Mouse (Mus musculus): ENCODE results near the gene B4galnt1. TPM values are rescaled to one million over a fixed set of nuclear protein-coding genes. Genes with fewer than 3 reads are reported as not detected.
A peak's percentile ranks its signal among the peaks of the same experiment; 100 is the strongest.

B4galnt1 gene
- polyA plus RNA-seq, 1 experiment from 2014 or later, result 12.3 TPM

GRCm38 (mm10) chr10:127164190-127164589 is 835 bp upstream of the B4galnt1 start:
- Histone ChIP-seq H3K36me3 (no peaks in the 10 kb centered on the region), H3K27ac (no peak overlapping the region), H3K9me3 (no peaks in the 10 kb centered on the region), H3K27me3 (peaks cover 47% of the 10 kb centered on the region), H3K4me3 (no peak overlapping the region), H3K4me1 (peaks cover 25% of the 10 kb centered on the region), H3K9ac (no peak overlapping the region), H3K4me2 (no peak overlapping the region)
- 90% methylated on average over 4 of the region's 4 CpGs for WGBS
- no peak for ATAC-seq (ENCODE audit: insufficient number of reproducible peaks, low FRiP score, low TSS enrichment, low read depth)

DNA sequence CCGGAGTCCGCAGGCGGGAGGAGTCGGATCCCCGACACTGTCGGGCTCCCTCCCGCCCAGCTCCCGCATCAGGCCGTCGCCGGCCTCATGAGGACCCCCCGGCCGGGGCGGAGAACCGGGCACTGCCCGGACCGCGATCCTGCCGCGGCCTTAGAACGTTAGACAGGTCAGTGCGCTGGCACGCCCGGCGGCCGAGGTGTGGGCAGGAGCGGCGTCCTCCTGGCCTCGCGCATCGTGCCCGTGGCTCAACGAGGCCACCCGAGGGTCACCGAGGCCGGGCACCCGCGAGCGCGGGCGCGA is 279 bp downstream of the B4galnt1 start:
- under 1% methylated on average over 42 of the region's 42 CpGs for WGBS
- Histone ChIP-seq H3K9me3 (no peaks in the 10 kb centered on the region), H3K4me1 (peaks cover 31% of the 10 kb centered on the region), H3K36me3 (no peaks in the 10 kb centered on the region), H3K4me3 (peak overlapping the region; percentile 61), H3K27me3 (peaks cover 58% of the 10 kb centered on the region), H3K27ac (no peak overlapping the region), H3K9ac (peak overlapping the region; percentile 65), H3K4me2 (peak overlapping the region; percentile 100)
- peak; percentile 46 for ATAC-seq (ENCODE audit: insufficient number of reproducible peaks, low FRiP score, low TSS enrichment, low read depth)

GRCm38 (mm10) chr10:127165654-127166403 is 804 bp downstream of the B4galnt1 start:
- peak; percentile 42; the same call in 1 of the 2 replicates for ATAC-seq (ENCODE audit: insufficient number of reproducible peaks, low FRiP score, low TSS enrichment, low read depth)
- peak overlapping the region; percentile 100 for H3K4me2 ChIP-seq
- peaks cover 36% of the 10 kb centered on the region for H3K4me1 ChIP-seq
- peak overlapping the region; percentile 61 for H3K4me3 ChIP-seq
- H3K36me3 ChIP-seq, result no peaks in the 10 kb centered on the region
- H3K27me3 ChIP-seq, result peaks cover 64% of the 10 kb centered on the region
- under 1% methylated on average over 56 of the region's 56 CpGs for WGBS
- H3K9ac ChIP-seq, result peak overlapping the region; percentile 65
- H3K27ac ChIP-seq, result no peak overlapping the region
- H3K9me3 ChIP-seq, result no peaks in the 10 kb centered on the region

DNA sequence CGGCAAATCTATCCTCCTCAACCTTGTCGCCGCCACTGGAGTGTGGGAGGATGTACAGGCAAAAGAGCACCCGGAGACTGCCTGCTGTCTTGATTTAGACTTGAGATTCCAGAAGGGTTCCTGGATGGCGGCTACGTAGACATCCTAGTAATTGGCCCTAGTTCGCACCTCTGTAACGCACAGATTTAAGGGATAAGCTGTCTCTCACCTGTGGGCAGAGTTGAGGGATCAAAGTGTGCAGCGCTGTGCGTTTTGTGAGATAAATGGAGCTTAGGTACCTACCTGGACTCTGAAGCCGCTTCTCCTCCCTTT is 1.3 kb downstream of the B4galnt1 start:
- Histone ChIP-seq H3K36me3 (no peaks in the 10 kb centered on the region), H3K4me1 (peaks cover 41% of the 10 kb centered on the region), H3K9me3 (no peaks in the 10 kb centered on the region), H3K9ac (no peak overlapping the region), H3K27ac (no peak overlapping the region), H3K4me2 (peak overlapping the region; percentile 100), H3K4me3 (peak overlapping the region; percentile 61), H3K27me3 (peaks cover 69% of the 10 kb centered on the region)
- no peak for ATAC-seq (ENCODE audit: insufficient number of reproducible peaks, low FRiP score, low TSS enrichment, low read depth)
- WGBS, result 7% methylated on average over 11 of the region's 11 CpGs

- ATAC-seq (ENCODE audit: insufficient number of reproducible peaks, low FRiP score, low TSS enrichment, low read depth), result no peak
- Histone ChIP-seq H3K36me3 (no peaks in the 10 kb centered on the region), H3K4me2 (peak overlapping the region; percentile 100; the same call in 1 of the 2 replicates), H3K4me1 (peaks cover 45% of the 10 kb centered on the region), H3K27ac (no peak overlapping the region), H3K9me3 (no peaks in the 10 kb centered on the region), H3K9ac (no peak overlapping the region), H3K27me3 (peaks cover 75% of the 10 kb centered on the region), H3K4me3 (peak overlapping the region; percentile 61; the same call in 1 of the 2 replicates)
- WGBS, result 30% methylated on average over 15 of the region's 15 CpGs
These were observed 2.0 kb downstream of the B4galnt1 start for GRCm38 (mm10) chr10:127166771-127167613.

DNA sequence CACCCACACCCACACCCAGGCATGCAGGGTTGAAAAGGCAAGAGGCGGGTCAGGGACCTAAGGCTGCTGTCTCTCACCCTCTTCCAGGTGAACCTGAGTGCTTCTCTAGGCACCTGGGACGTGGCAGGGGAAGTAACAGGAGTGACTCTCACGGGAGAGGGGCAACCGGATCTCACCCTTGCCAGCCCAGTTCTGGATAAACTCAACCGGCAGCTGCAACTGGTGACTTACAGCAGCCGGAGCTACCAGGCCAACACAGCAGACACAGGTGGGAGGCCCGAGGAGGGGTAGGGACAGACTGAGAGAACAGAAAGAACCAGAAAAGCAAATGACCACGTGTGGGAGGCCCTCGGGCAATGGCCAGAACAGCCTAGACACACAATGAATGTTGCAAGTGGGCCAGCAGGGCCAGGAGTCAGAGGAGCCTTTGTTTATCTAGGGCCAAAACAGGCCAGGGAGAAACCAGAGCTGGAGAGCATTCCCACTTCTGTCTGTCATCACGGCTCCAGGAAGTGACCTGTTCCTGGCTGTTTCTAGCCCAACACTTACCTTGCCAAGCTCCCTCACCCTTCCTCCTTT is 2.7 kb downstream of the B4galnt1 start:
- Histone ChIP-seq H3K36me3 (no peaks in the 10 kb centered on the region), H3K9ac (no peak overlapping the region), H3K4me2 (no peak overlapping the region), H3K4me1 (peaks cover 45% of the 10 kb centered on the region), H3K4me3 (no peak overlapping the region), H3K27ac (no peak overlapping the region), H3K9me3 (no peaks in the 10 kb centered on the region), H3K27me3 (peaks cover 79% of the 10 kb centered on the region)
- WGBS, result 30% methylated on average over 10 of the region's 10 CpGs
- no peak for ATAC-seq (ENCODE audit: insufficient number of reproducible peaks, low FRiP score, low TSS enrichment, low read depth)

- no peak for ATAC-seq (ENCODE audit: insufficient number of reproducible peaks, low FRiP score, low TSS enrichment, low read depth)
These were observed 5.0 kb downstream of the B4galnt1 start for GRCm38 (mm10) chr10:127170002-127170401.

GRCm38 (mm10) chr10:127170837-127171272 is 5.8 kb downstream of the B4galnt1 start:
- H3K36me3 ChIP-seq, result no peaks in the 10 kb centered on the region
- H3K4me3 ChIP-seq, result peak overlapping the region; percentile 43
- H3K9ac ChIP-seq, result no peak overlapping the region
- H3K4me2 ChIP-seq, result peak overlapping the region; percentile 70
- ATAC-seq (ENCODE audit: insufficient number of reproducible peaks, low FRiP score, low TSS enrichment, low read depth), result no peak
- H3K9me3 ChIP-seq, result no peaks in the 10 kb centered on the region
- H3K4me1 ChIP-seq, result peaks cover 30% of the 10 kb centered on the region
- WGBS, result under 1% methylated on average over 28 of the region's 29 CpGs
- H3K27ac ChIP-seq, result no peak overlapping the region
- peaks cover 73% of the 10 kb centered on the region for H3K27me3 ChIP-seq

More at GRCm38 (mm10) chr10:127170002-127170401, 5.0 kb downstream of the B4galnt1 start:
- Histone ChIP-seq H3K27ac (no peak overlapping the region), H3K4me1 (peaks cover 38% of the 10 kb centered on the region), H3K4me2 (peak overlapping the region; percentile 70), H3K9me3 (no peaks in the 10 kb centered on the region), H3K9ac (no peak overlapping the region), H3K27me3 (peaks cover 80% of the 10 kb centered on the region), H3K4me3 (peak overlapping the region; percentile 43), H3K36me3 (no peaks in the 10 kb centered on the region)
- WGBS, result 5% methylated on average over 22 of the region's 22 CpGs

- Histone ChIP-seq H3K4me1 (peaks cover 21% of the 10 kb centered on the region), H3K27me3 (peaks cover 73% of the 10 kb centered on the region), H3K9me3 (no peaks in the 10 kb centered on the region), H3K36me3 (no peaks in the 10 kb centered on the region), H3K4me3 (no peak overlapping the region), H3K9ac (no peak overlapping the region), H3K27ac (no peak overlapping the region), H3K4me2 (no peak overlapping the region)
- 86% methylated on average over 15 of the region's 15 CpGs for WGBS
- ATAC-seq (ENCODE audit: insufficient number of reproducible peaks, low FRiP score, low TSS enrichment, low read depth), result no peak
These were observed 6.7 kb downstream of the B4galnt1 start for GRCm38 (mm10) chr10:127171631-127172200.

- WGBS, result 83% methylated on average over 16 of the region's 16 CpGs
- no peaks in the 10 kb centered on the region for H3K36me3 ChIP-seq
- H3K27me3 ChIP-seq, result peaks cover 73% of the 10 kb centered on the region
- H3K9ac ChIP-seq, result no peak overlapping the region
- peaks cover 34% of the 10 kb centered on the region for H3K4me1 ChIP-seq
- H3K27ac ChIP-seq, result no peak overlapping the region
- no peak overlapping the region for H3K4me3 ChIP-seq
- H3K4me2 ChIP-seq, result no peak overlapping the region
- no peaks in the 10 kb centered on the region for H3K9me3 ChIP-seq
- no peak for ATAC-seq (ENCODE audit: insufficient number of reproducible peaks, low FRiP score, low TSS enrichment, low read depth)
These were observed 8.4 kb downstream of the B4galnt1 start for GRCm38 (mm10) chr10:127173148-127174065.

DNA sequence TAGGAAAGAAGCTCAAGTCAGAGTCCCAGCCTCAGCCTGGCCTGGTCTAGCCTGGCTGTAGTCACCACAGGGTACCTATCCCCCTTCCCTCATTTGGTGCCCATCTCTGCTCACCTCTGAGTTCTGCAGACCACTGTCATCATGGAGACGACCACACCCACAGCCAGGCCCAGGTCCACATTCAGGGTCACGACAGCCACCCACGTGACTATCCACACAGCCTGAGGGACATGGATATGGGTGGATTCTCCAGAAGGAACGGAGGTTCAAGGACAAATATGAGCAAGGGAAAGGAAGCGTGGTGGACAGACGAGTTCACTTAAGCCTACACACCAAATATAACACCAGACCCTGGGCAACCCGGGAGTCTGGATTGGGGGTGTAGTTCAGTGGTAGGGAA is 9.1 kb downstream of the B4galnt1 start:
- 80% methylated on average over 7 of the region's 7 CpGs for WGBS
- Histone ChIP-seq H3K9me3 (no peaks in the 10 kb centered on the region), H3K27me3 (peaks cover 73% of the 10 kb centered on the region), H3K9ac (no peak overlapping the region), H3K4me3 (no peak overlapping the region), H3K36me3 (no peaks in the 10 kb centered on the region), H3K4me2 (no peak overlapping the region), H3K4me1 (peaks cover 38% of the 10 kb centered on the region), H3K27ac (no peak overlapping the region)
- ATAC-seq (ENCODE audit: insufficient number of reproducible peaks, low FRiP score, low TSS enrichment, low read depth), result no peak

Data from limb, embryonic 15.5 days (tissue).